Mouse (Mus musculus) stomach, adult 2 months (tissue): ENCODE measurements around the gene Gm10300. TPM values are rescaled to one million over a fixed set of nuclear protein-coding genes. Genes with fewer than 3 reads are reported as not detected.

Source experiments
- polyA plus RNA-seq: library from polyadenylated mRNA; depleted of rRNA; stranded (reverse); fragments of >200 nt; gene quantifications from 2 replicates; pipeline ENCODE4 v1.2.3, GENCODE M21; 2012; rRNA removed

Gm10300 gene
- polyA plus RNA-seq, result 0.04 and 0.13 TPM in 2 replicates

GRCm38 (mm10) chr4:132074077-132074932, at the start of gene Gm10300:
Gene Gm10300, plus strand, starts transcription at chr4:132074697.

GRCm38 (mm10) chr4:132074933-132075769, 654 bp downstream of the Gm10300 start, which contains the start of gene Epb41:
Gene Epb41, minus strand, starts transcription at chr4:132075321.

Other genes with a start within 250 kb of the Gm10300 start
- gene Ptpru, start 236.4 kb upstream of the Gm10300 start, polyA plus RNA-seq, result 8.9 and 10.3 TPM in 2 replicates
- gene Mecr, start 231.2 kb upstream of the Gm10300 start, polyA plus RNA-seq, result 23.5 and 29.0 TPM in 2 replicates
- gene Srsf4, start 201.1 kb upstream of the Gm10300 start, polyA plus RNA-seq, result 13.3 TPM in 2 replicates
- 12.7 and 20.5 TPM in 2 replicates for gene Tmem200b, start 152.9 kb upstream of the Gm10300 start, polyA plus RNA-seq
- gene Epb41, start 624 bp downstream of the Gm10300 start, polyA plus RNA-seq, result 14.7 and 17.4 TPM in 2 replicates
- gene Oprd1, start 69.8 kb downstream of the Gm10300 start, polyA plus RNA-seq, result 0.69 and 0.76 TPM in 2 replicates
- gene Ythdf2, start 137.6 kb downstream of the Gm10300 start, polyA plus RNA-seq, result 6.0 and 7.3 TPM in 2 replicates
- 4.6 and 7.3 TPM in 2 replicates for gene Gmeb1, start 186.9 kb downstream of the Gm10300 start, polyA plus RNA-seq
- 1.00 and 1.1 TPM in 2 replicates for gene Taf12, start 199.7 kb downstream of the Gm10300 start, polyA plus RNA-seq
- 0.47 and 0.77 TPM in 2 replicates for gene Rab42, start 228.7 kb downstream of the Gm10300 start, polyA plus RNA-seq